Mouse (Mus musculus) midbrain, postnatal 0 days (tissue): Measurements from ENCODE around the gene Tbata. TPM values are rescaled to one million over a fixed set of nuclear protein-coding genes. Genes with fewer than 3 reads are reported as not detected.
A peak's percentile ranks its signal among the peaks of the same experiment; 100 is the strongest.

Source experiments
- ATAC-seq: fragments of 200-750 bp; cut with Nextera tagmentation; 2 replicates; pipeline ENCODE4 v1.8.0; 2017; ENCODE audit warnings: moderate number of reproducible peaks, mild to moderate bottlenecking, moderate TSS enrichment, moderate library complexity; ENCODE audit not compliant: low FRiP score
- DNase-seq: peaks from one replicate; pipeline ENCODE4 v3.0.0-alpha.2; 2015; ENCODE audit warnings: low spot score
- H3K27ac ChIP-seq: fragments of 300-500 bp; sonication (generic); 2 replicates; pipeline ENCODE4 v1.5.1; 2014; ENCODE audit warnings: low read depth, mild to moderate bottlenecking, low read length, mixed read lengths
- H3K27me3 ChIP-seq: fragments of 300-500 bp; sonication (generic); 2 replicates; pipeline ENCODE4 v1.6.1; 2014; ENCODE audit warnings: low read length, control low read depth, mixed read lengths; ENCODE audit not compliant: insufficient read depth
- H3K36me3 ChIP-seq: fragments of 300-500 bp; sonication (generic); 2 replicates; pipeline ENCODE4 v1.6.1; 2014; ENCODE audit warnings: low read length, control low read depth, mixed read lengths; ENCODE audit not compliant: insufficient read depth
- H3K4me1 ChIP-seq: fragments of 300-500 bp; sonication (generic); 2 replicates; pipeline ENCODE4 v1.6.1; 2014; ENCODE audit warnings: mild to moderate bottlenecking, control low read depth, antibody characterized with exemption, low read length, mixed read lengths; ENCODE audit not compliant: insufficient read depth
- H3K4me2 ChIP-seq: fragments of 300-500 bp; sonication (generic); 2 replicates; pipeline ENCODE4 v1.6.1; 2014; ENCODE audit warnings: low read depth, mild to moderate bottlenecking, low read length, mixed read lengths; ENCODE audit not compliant: poor library complexity, severe bottlenecking
- H3K4me3 ChIP-seq: fragments of 300-500 bp; sonication (generic); 2 replicates; pipeline ENCODE4 v1.5.1; 2014; ENCODE audit warnings: low read depth, mild to moderate bottlenecking, low read length, moderate library complexity
- H3K9ac ChIP-seq: fragments of 300-500 bp; sonication (generic); replicated peaks from 2 replicates; pipeline ENCODE4 v1.6.1; 2014; ENCODE audit warnings: mild to moderate bottlenecking, low read length, moderate library complexity, mixed read lengths; ENCODE audit not compliant: poor library complexity, severe bottlenecking
- H3K9me3 ChIP-seq: fragments of 300-500 bp; sonication (generic); 2 replicates; pipeline ENCODE4 v1.6.1; 2016; ENCODE audit warnings: low read length, control low read depth
- CTCF ChIP-seq: IDR thresholded peaks from 2 replicates; pipeline ENCODE4 v1.5.1; 2016; ENCODE audit warnings: antibody characterized with exemption, mild to moderate bottlenecking
- WGBS: fragments of 180-500 bp; shearing (Covaris S2); extraction: QIAGEN DNeasy Blood & Tissue Kit; methylation state at CpG from one replicate; pipeline ENCODE4 v1.1.7; 2014; 5-methylcytosine and 5-hydroxymethylcytosine counted together
- polyA plus RNA-seq: library from polyadenylated mRNA; unstranded; fragments of >200 nt; fragmentation: Nextera tagmentation; extraction: Ambion mirVana; gene quantifications from 2 replicates; pipeline ENCODE4 v1.2.1, GENCODE M21; 2015
- total RNA-seq: library from RNA; depleted of rRNA; stranded (reverse); fragments of >200 nt; gene quantifications from 2 replicates; pipeline ENCODE4 v1.2.3, GENCODE M21; 2014

Gene Tbata
- total and polyA plus RNA-seq, 2 experiments from 2014 or later: 0.11 TPM

- H3K9me3 ChIP-seq: no peaks in the 10 kb centered on the region
- WGBS: 64% methylated on average over 3 of the region's 3 CpGs
- no peak overlapping the region for H3K27ac ChIP-seq
- H3K4me1 ChIP-seq: no peaks in the 10 kb centered on the region
- H3K9ac ChIP-seq: no peak overlapping the region
- H3K4me3 ChIP-seq: no peak overlapping the region
- no peak for TF ChIP-seq CTCF
- H3K36me3 ChIP-seq: no peaks in the 10 kb centered on the region
- H3K27me3 ChIP-seq: no peaks in the 10 kb centered on the region
- no peak for ATAC-seq
- no peak overlapping the region for H3K4me2 ChIP-seq
- DNase-seq: no peak
These were observed 36.4 kb upstream of the Tbata start for GRCm38 (mm10) chr10:61135226-61135839.

GRCm38 (mm10) chr10:61137567-61137966, 34.2 kb upstream of the Tbata start:
- H3K4me3 ChIP-seq: no peak overlapping the region
- no peak for ATAC-seq
- H3K9me3 ChIP-seq: no peaks in the 10 kb centered on the region
- no peak overlapping the region for H3K4me2 ChIP-seq
- DNase-seq: no peak
- no peak for TF ChIP-seq CTCF
- H3K9ac ChIP-seq: no peak overlapping the region
- WGBS: 67% methylated on average over 1 of the region's 1 CpGs
- H3K27me3 ChIP-seq: no peaks in the 10 kb centered on the region
- no peaks in the 10 kb centered on the region for H3K4me1 ChIP-seq
- no peaks in the 10 kb centered on the region for H3K36me3 ChIP-seq
- H3K27ac ChIP-seq: no peak overlapping the region

GRCm38 (mm10) chr10:61143343-61143742, 28.4 kb upstream of the Tbata start:
- Histone ChIP-seq H3K9ac (no peak overlapping the region), H3K4me1 (no peaks in the 10 kb centered on the region), H3K36me3 (no peaks in the 10 kb centered on the region), H3K27ac (no peak overlapping the region), H3K4me2 (no peak overlapping the region), H3K27me3 (no peaks in the 10 kb centered on the region), H3K9me3 (no peaks in the 10 kb centered on the region), H3K4me3 (no peak overlapping the region)
- ATAC-seq (no peak), DNase-seq (no peak)
- no peak for TF ChIP-seq CTCF
- 87% methylated on average over 2 of the region's 2 CpGs for WGBS

- Histone ChIP-seq H3K27ac (peak overlapping the region; percentile 90), H3K9ac (peak overlapping the region; percentile 87), H3K4me2 (peak overlapping the region; percentile 89), H3K4me3 (peak overlapping the region; percentile 83), H3K36me3 (no peaks in the 10 kb centered on the region), H3K27me3 (no peaks in the 10 kb centered on the region), H3K9me3 (no peaks in the 10 kb centered on the region), H3K4me1 (no peaks in the 10 kb centered on the region)
- ATAC-seq: no peak
- 0 out of 2 replicates have a peak, but pooled peaks have one; percentile 1 for TF ChIP-seq CTCF
- 0% methylated on average over 3 of the region's 3 CpGs for WGBS
- peak; percentile 5 for DNase-seq
These were observed 26.0 kb upstream of the Tbata start for GRCm38 (mm10) chr10:61145766-61146118.

GRCm38 (mm10) chr10:61146119-61146806, 25.5 kb upstream of the Tbata start:
- Histone ChIP-seq H3K9me3 (no peaks in the 10 kb centered on the region), H3K4me3 (peak overlapping the region; percentile 83), H3K27me3 (no peaks in the 10 kb centered on the region), H3K27ac (peak overlapping the region; percentile 90), H3K4me2 (peak overlapping the region; percentile 89), H3K4me1 (no peaks in the 10 kb centered on the region), H3K36me3 (no peaks in the 10 kb centered on the region), H3K9ac (peak overlapping the region; percentile 87)
- 0% methylated on average over 30 of the region's 53 CpGs for WGBS
- DNase-seq (peak; percentile 54), ATAC-seq (peak; percentile 68)
- no peak for TF ChIP-seq CTCF

GRCm38 (mm10) chr10:61146807-61147156, 25.0 kb upstream of the Tbata start:
- H3K4me1 ChIP-seq: no peaks in the 10 kb centered on the region
- peak overlapping the region; percentile 89 for H3K4me2 ChIP-seq
- peak overlapping the region; percentile 87 for H3K9ac ChIP-seq
- no peaks in the 10 kb centered on the region for H3K36me3 ChIP-seq
- TF ChIP-seq CTCF: no peak
- 0% methylated on average over 11 of the region's 14 CpGs for WGBS
- H3K27ac ChIP-seq: peak overlapping the region; percentile 90
- no peaks in the 10 kb centered on the region for H3K27me3 ChIP-seq
- peak overlapping the region; percentile 83 for H3K4me3 ChIP-seq
- no peaks in the 10 kb centered on the region for H3K9me3 ChIP-seq
- peak; percentile 56; the same call in 1 of the 2 replicates for ATAC-seq
- peak; percentile 2 for DNase-seq
